Mouse (Mus musculus) retina, postnatal 1 day (tissue): ENCODE measurements around the gene Serpinh1.
A peak's percentile ranks its signal among the peaks of the same experiment; 100 is the strongest.

Source experiments
- DNase-seq: peaks from one replicate; pipeline ENCODE4 v3.0.0-alpha.2; 2012

Serpinh1 gene

GRCm38 (mm10) chr7:99352526-99353400, at the start of gene Serpinh1:
TSS of gene Serpinh1 (minus strand) at chr7:99353239.
- peak; percentile 84 for DNase-seq

DNA sequence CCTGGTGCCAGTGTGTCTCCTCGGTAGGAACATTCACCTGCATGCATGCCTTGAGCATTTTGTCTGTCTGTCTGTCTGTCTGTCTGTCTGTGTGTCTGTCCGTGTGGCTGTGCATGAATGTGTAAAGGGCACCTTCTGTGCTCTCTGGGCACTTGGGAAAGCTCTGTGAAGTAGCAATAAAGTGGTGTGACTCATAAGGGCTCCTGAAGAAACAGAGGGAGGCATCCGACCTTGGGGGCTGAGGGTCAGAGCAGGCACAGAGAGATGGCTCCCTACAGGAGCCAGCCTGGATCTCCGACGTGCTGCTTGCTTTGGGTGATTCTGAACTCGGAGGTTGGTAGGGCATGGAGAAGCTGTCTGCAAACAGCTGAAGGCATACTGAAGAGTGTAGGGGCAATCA, 49.4 kb upstream of the Serpinh1 start:
- DNase-seq = no peak

- no peak for DNase-seq
Observed at GRCm38 (mm10) chr7:99401373-99401772, 48.3 kb upstream of the Serpinh1 start.

DNA sequence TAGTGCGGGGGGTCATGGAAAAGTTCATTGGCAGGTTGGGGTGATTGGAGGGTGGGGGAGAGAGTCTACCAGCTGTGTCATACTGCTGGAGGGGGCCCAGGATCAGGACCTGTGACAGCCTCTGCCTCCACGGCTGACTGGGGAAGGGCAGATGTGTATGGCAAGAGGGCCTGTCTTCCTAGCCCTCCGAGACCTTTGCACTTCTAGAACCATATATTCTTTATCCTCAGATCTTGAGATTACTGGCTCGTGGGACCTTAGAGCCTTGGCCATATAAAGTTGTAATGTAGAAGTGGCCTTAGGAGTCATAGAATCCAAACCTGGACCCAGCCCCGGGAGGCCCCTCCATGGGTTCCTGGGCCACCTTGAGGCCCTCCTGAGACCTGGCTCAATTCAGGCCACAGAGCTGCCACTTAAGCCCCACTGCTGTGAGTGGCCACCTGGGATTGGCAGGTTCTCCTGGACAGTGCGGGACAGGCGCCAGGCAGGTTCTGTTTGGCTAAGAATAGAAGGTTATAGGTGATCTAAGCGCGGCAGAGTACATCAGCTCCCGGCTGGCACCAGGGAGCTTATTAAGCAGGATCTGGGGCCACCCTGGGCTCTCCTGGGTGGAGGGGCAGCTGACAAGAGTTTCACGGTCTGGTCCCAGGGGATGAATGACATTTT, 44.1 kb upstream of the Serpinh1 start:
- DNase-seq = no peak

GRCm38 (mm10) chr7:99395908-99396616, 43.0 kb upstream of the Serpinh1 start:
- DNase-seq = peak; percentile 77

DNA sequence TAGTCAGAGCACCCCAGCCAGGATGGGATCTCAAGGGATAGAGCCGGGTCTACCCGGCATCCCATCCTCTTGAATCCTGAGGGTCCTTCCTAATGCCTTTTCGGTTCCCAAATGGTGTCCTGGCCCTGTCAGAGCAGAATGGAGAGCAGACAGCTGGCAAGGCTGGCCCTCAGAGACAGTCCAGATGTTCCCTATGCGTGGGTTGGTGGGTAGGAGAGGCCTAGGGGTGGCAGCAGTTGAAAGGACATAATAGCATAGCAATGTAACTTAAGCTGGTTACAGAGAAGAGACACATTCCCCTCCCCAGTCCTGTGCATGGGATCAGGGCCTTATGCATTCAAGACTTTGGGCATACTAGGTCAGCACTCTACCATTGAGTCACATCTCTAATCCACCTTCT, 42.3 kb upstream of the Serpinh1 start:
- no peak for DNase-seq

- DNase-seq = no peak
Observed at GRCm38 (mm10) chr7:99393711-99394325, 40.8 kb upstream of the Serpinh1 start.

- DNase-seq = no peak
Observed at GRCm38 (mm10) chr7:99392696-99393095, 39.7 kb upstream of the Serpinh1 start.

- DNase-seq = peak; percentile 70
Observed at GRCm38 (mm10) chr7:99390559-99390958, 37.5 kb upstream of the Serpinh1 start.

DNA sequence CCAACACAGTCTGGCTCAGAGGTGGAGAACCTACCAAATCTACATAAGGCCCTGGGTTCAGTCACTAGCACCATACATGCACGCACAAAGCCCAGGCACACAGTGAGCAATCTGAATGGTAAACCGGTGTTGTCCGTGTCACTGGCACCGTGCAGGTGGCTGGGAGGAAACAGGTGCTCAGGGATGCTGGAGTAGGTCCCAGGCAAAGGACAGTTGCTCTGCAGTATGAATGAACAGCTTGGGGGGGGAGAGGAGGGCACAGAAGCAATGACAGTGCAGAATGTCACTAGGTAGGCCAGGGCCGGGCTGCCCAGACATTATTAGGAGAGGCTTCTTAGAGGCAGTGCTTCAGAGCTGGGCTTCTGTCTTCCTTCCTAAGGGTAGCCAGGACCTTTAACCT, 34.3 kb upstream of the Serpinh1 start:
- no peak for DNase-seq

DNA sequence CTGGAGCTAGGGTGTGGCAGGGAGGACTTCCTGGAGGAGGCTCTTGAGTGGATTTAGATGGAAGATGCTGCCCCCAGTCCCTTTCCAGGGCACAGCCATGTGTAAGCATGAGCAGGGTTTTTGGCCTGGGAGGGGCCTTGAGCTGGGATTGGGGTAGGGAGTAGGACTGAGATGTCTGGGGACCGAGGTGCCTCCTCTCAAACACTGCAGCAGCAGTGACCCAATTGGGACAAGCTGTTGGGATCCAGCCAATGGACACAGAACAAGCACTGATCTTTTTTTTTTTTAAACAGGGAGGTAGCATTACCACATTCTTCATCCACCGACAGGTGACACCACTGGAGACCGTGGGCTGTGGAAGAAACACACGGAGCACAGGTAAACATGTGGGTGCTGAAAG, 33.8 kb upstream of the Serpinh1 start:
- DNase-seq = no peak

- DNase-seq = peak; percentile 68
Observed at GRCm38 (mm10) chr7:99386030-99386429, 33.0 kb upstream of the Serpinh1 start.

GRCm38 (mm10) chr7:99384101-99384611, 31.1 kb upstream of the Serpinh1 start:
- DNase-seq = peak; percentile 53

DNA sequence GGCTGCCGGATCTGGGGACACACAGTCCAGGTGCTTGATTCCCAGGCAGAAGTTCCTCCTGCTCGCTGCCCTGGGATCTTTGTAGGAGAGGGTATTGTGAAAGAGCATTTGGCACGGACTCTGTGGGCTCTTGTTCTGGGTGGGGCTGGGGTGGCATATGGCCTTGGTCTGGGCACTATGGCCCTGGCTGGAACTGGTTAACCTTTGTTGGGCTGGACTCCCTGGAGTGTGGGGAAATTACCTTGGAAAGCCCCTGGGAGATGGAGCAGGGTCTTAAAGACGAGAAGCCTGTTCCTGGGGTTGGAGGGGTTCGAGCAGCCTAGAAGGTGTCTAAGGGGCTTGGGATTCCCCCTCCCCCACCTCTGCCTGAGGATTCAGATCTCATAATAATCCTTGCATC, 30.2 kb upstream of the Serpinh1 start:
- DNase-seq = no peak

DNA sequence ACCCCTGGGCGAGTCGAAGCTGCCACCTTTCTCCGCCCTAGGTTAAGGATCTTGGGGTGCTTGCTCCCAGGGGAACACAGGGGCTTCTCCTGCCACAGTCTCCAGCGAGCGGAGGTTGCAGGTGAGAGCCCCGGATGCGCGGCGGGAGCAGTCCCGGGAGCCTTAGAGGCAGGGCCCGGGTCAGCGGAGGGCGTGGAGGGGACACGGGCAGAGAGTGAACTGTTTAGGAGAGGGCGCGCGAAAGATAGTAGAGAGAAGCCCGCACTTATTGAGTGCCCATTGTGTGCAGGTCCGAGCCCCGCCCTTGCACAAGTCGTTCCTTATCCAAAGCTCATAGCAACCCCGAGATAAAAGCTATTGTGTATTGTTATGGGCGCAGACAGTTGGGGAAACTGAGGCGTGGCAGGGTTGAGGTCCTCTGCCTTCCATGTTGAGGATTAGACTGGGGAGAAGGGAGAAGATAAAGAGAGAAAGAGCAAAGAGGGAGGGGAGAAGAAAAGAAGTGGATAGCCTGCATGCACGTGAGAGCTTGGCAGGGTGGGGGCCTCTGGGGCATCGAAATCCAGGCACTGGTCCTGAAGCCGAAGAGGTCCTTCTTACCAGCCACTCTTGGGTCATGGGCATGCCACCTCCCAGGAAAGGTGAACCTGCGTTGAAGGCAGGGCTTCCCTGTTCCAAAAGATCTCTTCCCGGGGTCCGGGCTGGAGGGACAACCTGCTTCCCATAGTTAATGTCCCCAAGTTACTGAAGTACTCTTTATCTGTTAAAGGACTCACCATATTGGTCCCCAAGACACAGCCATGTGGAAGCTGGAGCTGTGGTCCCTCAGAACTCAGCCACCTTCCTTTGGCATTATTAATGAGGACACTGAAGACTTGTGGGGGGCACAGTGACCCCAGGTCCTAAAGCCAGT, 29.3 kb upstream of the Serpinh1 start:
- no peak for DNase-seq

GRCm38 (mm10) chr7:99381214-99382087, 28.4 kb upstream of the Serpinh1 start, which contains the start of gene Gdpd5:
TSS of gene Gdpd5 (plus strand) at chr7:99381414.
- peak; percentile 99 for DNase-seq

- DNase-seq = peak; percentile 83
Observed at GRCm38 (mm10) chr7:99380491-99381213, 27.6 kb upstream of the Serpinh1 start.

GRCm38 (mm10) chr7:99378870-99379269, 25.8 kb upstream of the Serpinh1 start:
- DNase-seq = no peak

DNA sequence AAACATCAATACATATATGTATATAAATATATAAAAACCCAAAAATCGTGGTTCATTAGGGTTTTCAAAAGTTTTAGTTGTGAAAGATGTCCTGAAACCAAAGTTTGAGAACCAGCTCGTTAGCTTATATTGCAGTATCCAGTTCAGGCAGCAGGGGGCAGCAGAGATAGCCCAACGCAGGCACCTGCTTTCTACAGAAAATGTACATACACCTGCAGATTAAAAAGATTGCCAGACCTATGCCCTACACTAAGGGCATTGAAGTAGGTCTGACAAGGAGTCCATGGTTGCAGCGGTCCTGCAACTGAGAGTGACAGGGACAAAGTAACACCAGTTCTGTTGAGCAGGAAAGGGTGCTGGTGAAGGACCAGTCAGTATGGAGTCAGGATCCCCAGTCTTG, 22.4 kb upstream of the Serpinh1 start:
- DNase-seq = peak; percentile 65

- peak; percentile 58 for DNase-seq
Observed at GRCm38 (mm10) chr7:99374325-99374724, 21.3 kb upstream of the Serpinh1 start.
